Mouse (Mus musculus): ENCODE data around the gene Spdye4b. TPM values are rescaled to one million over a fixed set of nuclear protein-coding genes. Genes with fewer than 3 reads are reported as not detected.
"Not testable (repeated sequence)": the region's sequence is repeated elsewhere in the genome, so short reads cannot be mapped to it uniquely, and the experiment has no call there.

The Spdye4b gene
- not detected in 2 replicates for polyA plus RNA-seq (2015; fragmentation: Nextera tagmentation; extraction: Ambion mirVana)

DNA sequence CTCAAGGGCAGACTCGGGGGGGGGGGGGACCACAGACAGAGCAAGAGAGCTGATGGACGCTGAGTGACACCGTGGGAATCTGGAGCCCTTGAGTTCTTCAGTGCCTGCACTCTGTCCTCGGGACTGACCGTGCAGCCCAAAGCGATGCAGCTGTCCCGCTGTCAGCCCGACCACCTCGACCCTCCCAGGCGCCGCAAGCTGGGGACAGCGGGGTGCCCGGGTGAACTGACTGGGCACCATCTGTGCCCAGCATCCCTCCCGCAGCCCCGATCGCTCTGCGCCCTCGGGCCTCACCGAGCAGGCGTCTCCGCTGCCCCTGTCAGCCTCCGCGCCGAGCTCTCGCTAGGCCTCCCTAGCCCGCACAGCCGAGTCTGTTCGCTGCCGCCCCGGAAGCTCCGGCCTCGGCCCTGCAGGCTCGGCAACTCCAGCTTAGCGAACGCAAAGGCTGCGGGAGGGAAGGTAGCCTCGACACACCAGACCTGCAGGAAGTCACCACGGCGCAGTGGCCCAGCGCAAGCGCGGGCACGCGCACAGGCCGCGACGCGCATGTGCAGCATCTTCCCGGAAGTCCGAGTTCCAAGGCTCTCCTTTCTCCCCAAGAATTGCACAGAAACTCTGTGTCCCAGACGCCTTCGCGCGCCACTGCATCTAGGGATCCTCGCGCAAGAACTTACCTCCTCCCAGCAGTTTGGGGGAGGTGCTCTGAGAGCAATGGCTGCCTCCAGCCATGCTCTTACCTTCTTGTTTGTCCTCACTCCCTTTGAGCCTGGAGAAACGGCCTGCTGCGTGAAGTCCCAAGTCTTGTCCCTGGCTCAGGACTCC, at the start of gene Spdye4b, which contains the start of gene Rbak:
Spdye4b (plus strand) TSS at position 763 of the 822 bp plus-strand sequence.
Rbak (minus strand) TSS at position 521 of the 822 bp plus-strand sequence.
- Histone ChIP-seq H3K9ac (ENCODE audit: low read depth, low read length) (peak within 1 kb of the TSS; percentile 97), H3K4me1 (ENCODE audit: control insufficient read depth, insufficient read depth, low read length) (peaks cover 13% of the 10 kb centered on the region), H3K27ac (ENCODE audit: low read length) (peak within 1 kb of the TSS; percentile 91), H3K9me3 (replicated peaks; ENCODE audit: control insufficient read depth, low read length, poor library complexity, severe bottlenecking) (no peaks in the 10 kb centered on the region), H3K27me3 (ENCODE audit: control insufficient read depth, insufficient read depth, low read depth, low read length) (no peaks in the 10 kb centered on the region), H3K36me3 (ENCODE audit: control insufficient read depth, insufficient read depth, low read length) (peaks cover 26% of the 10 kb centered on the region), H3K4me3 (ENCODE audit: low read depth, low read length) (peak within 1 kb of the TSS; percentile 90), H3K4me2 (ENCODE audit: low read length) (peak within 1 kb of the TSS; percentile 86)
- ATAC-seq = peak; percentile 97
- under 1% methylated on average over 57 of the region's 58 CpGs for WGBS

DNA sequence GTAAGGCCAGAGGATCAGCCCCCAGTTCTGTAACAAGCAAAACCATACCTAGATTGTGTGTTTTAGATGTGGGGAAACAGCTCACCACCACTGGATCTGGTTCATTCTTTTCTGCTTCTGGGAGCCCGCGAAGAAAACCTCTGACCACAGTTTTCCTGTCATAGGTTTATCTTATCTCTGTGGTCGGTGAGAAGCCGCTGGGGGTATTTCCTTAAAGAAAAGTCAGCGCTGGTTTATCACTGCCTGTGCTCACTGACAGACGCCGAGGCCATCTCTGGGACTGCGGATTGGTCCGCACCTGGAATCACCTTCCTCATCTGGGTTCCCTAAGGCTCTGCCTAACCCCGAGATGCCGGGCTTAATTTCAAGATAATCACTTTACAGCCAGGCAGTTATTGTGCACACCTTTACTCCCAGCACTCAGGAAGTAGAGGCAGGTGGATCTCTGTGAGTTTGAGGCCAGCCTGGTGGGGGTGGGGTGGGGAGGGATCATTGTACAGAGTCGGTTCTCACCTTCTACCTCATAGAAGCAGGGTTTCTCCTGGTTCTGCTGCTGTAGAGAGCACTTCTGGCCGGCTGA, 47.8 kb upstream of the Spdye4b start:
- H3K27ac ChIP-seq (ENCODE audit: low read length) = no peak overlapping the region
- no peaks in the 10 kb centered on the region for H3K27me3 ChIP-seq (ENCODE audit: control insufficient read depth, insufficient read depth, low read depth, low read length)
- H3K4me2 ChIP-seq (ENCODE audit: low read length) = no peak overlapping the region
- no peaks in the 10 kb centered on the region for H3K4me1 ChIP-seq (ENCODE audit: control insufficient read depth, insufficient read depth, low read length)
- WGBS = 85% methylated on average over 13 of the region's 13 CpGs
- H3K9me3 ChIP-seq (replicated peaks; ENCODE audit: control insufficient read depth, low read length, poor library complexity, severe bottlenecking) = 0 out of 2 replicates have a peak, but pooled peaks cover 8% of the 10 kb centered on the region
- ATAC-seq = no peak
- H3K4me3 ChIP-seq (ENCODE audit: low read depth, low read length) = no peak overlapping the region
- no peak overlapping the region for H3K9ac ChIP-seq (ENCODE audit: low read depth, low read length)
- no peaks in the 10 kb centered on the region; the same call in 1 of the 2 replicates for H3K36me3 ChIP-seq (ENCODE audit: control insufficient read depth, insufficient read depth, low read length)

DNA sequence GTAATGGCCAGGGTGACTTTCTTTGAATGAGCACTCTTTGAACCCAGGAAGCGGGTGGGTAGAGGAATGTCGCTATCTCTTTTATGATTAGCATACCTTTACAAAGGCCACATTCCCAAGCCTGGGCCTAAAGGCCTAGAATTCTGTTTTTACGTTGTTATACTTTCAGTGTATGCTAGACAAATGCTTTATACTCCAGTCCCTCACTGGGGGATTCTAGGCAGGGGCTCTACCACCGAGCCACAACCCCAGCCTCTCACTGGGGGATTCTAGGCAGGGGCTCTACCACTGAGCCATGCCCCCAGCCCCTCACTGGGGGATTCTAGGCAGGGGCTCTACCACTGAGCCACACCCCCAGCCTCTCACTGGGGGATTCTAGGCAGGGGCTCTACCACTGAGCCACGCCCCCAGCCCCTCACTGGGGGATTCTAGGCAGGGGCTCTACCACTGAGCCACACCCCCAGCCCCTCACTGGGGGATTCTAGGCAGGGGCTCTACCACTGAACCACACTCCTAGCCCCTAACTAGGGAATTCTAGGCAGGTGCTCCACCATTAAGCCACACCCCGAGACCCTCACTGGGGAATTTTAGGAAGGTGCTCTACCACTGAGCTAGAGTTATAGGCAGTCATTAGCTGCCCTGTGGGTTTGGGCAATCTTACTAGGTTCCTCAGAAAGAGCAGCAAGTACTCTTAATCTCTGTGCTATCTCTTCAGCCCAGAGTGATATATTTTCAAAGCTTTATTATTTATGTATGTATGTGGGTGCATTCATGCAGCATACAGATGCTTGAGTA, 46.4 kb upstream of the Spdye4b start:
- not testable (repeated sequence) for H3K27ac ChIP-seq (ENCODE audit: low read length); H3K27me3 ChIP-seq (ENCODE audit: control insufficient read depth, insufficient read depth, low read depth, low read length); H3K4me2 ChIP-seq (ENCODE audit: low read length); H3K9me3 ChIP-seq (replicated peaks; ENCODE audit: control insufficient read depth, low read length, poor library complexity, severe bottlenecking); H3K36me3 ChIP-seq (ENCODE audit: control insufficient read depth, insufficient read depth, low read length); H3K9ac ChIP-seq (ENCODE audit: low read depth, low read length); H3K4me3 ChIP-seq (ENCODE audit: low read depth, low read length); ATAC-seq; H3K4me1 ChIP-seq (ENCODE audit: control insufficient read depth, insufficient read depth, low read length)
- WGBS = 86% methylated on average over 3 of the region's 6 CpGs

DNA sequence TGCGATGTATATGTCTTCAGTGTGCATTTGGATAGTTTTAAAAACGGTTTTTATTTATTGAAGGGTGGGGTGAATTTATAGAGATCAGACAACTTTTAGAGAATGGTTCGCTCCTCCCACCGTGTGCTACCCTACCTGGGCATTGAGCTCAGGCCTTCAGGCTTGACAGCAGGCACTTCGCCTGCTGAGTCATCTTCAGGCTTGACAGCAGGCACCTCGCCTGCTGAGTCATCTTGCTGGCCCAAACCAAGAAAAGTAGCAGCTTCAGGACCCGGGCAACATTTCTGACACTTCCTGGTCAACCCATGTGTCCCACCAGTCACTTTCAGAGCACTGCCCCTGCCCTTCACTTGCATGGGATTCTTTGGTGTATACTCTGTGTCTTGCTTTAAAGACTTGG, 45.8 kb upstream of the Spdye4b start:
- Histone ChIP-seq H3K9ac (ENCODE audit: low read depth, low read length) (no peak overlapping the region), H3K27ac (ENCODE audit: low read length) (no peak overlapping the region), H3K4me2 (ENCODE audit: low read length) (no peak overlapping the region), H3K27me3 (ENCODE audit: control insufficient read depth, insufficient read depth, low read depth, low read length) (no peaks in the 10 kb centered on the region), H3K4me1 (ENCODE audit: control insufficient read depth, insufficient read depth, low read length) (no peaks in the 10 kb centered on the region), H3K36me3 (ENCODE audit: control insufficient read depth, insufficient read depth, low read length) (no peaks in the 10 kb centered on the region), H3K4me3 (ENCODE audit: low read depth, low read length) (no peak overlapping the region), H3K9me3 (replicated peaks; ENCODE audit: control insufficient read depth, low read length, poor library complexity, severe bottlenecking) (no peaks in the 10 kb centered on the region)
- ATAC-seq = no peak
- 90% methylated on average over 7 of the region's 7 CpGs for WGBS

DNA sequence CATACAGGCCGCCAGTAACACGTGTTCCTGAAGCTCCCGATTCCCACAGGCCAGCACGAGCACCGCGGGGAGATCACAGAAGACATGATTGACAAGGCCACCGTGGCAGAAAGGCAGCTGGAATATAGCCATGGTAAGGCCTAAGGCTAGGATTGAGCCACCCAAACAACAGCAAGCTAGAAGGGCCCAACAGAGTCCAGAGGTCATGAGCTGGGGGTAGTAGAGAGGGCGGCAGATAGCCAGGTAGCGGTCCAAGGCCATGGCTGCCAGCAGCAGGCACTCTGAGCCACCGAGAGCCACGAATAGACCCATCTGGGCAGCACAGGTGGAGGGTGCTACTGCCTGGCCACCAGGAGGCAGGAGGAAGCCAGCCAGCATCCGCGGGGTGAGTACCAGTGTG, 43.2 kb upstream of the Spdye4b start:
- Histone ChIP-seq H3K27ac (ENCODE audit: low read length) (no peak overlapping the region), H3K9me3 (replicated peaks; ENCODE audit: control insufficient read depth, low read length, poor library complexity, severe bottlenecking) (no peaks in the 10 kb centered on the region), H3K9ac (ENCODE audit: low read depth, low read length) (no peak overlapping the region), H3K4me1 (ENCODE audit: control insufficient read depth, insufficient read depth, low read length) (no peaks in the 10 kb centered on the region), H3K4me3 (ENCODE audit: low read depth, low read length) (no peak overlapping the region), H3K36me3 (ENCODE audit: control insufficient read depth, insufficient read depth, low read length) (no peaks in the 10 kb centered on the region), H3K27me3 (ENCODE audit: control insufficient read depth, insufficient read depth, low read depth, low read length) (no peaks in the 10 kb centered on the region), H3K4me2 (ENCODE audit: low read length) (no peak overlapping the region)
- 85% methylated on average over 13 of the region's 13 CpGs for WGBS
- ATAC-seq = no peak

DNA sequence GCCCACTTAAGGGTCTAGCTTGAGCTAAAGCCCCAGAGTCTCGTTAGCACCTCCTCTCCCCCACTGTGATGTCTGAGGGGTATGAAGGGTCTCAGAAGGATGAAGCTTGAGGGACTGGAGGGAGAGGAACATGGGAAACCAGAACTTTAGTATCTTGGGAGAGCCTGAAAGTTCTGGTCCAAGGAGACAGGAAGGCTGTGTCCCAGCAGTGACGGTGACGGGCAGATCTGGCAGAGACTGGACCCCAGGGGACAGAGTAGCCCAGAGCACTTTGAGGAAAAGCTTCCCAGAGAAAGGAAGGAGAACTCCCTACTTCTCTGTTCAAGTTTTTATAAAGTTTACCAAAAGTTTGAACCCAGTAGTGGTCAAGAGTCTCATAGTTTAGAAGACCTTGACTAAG, 33.3 kb upstream of the Spdye4b start, which contains the start of gene Olfr718-ps1:
Olfr718-ps1 (minus strand) TSS at position 101 of the 400 bp plus-strand sequence.
- no peaks in the 10 kb centered on the region for H3K9me3 ChIP-seq (replicated peaks; ENCODE audit: control insufficient read depth, low read length, poor library complexity, severe bottlenecking)
- no peak within 1 kb of the TSS for H3K4me3 ChIP-seq (ENCODE audit: low read depth, low read length)
- no peaks in the 10 kb centered on the region for H3K36me3 ChIP-seq (ENCODE audit: control insufficient read depth, insufficient read depth, low read length)
- no peaks in the 10 kb centered on the region for H3K27me3 ChIP-seq (ENCODE audit: control insufficient read depth, insufficient read depth, low read depth, low read length)
- H3K27ac ChIP-seq (ENCODE audit: low read length) = no peak within 1 kb of the TSS
- no peak within 1 kb of the TSS for H3K9ac ChIP-seq (ENCODE audit: low read depth, low read length)
- H3K4me1 ChIP-seq (ENCODE audit: control insufficient read depth, insufficient read depth, low read length) = no peaks in the 10 kb centered on the region
- 77% methylated on average over 3 of the region's 3 CpGs for WGBS
- no peak within 1 kb of the TSS for H3K4me2 ChIP-seq (ENCODE audit: low read length)
- no peak for ATAC-seq

DNA sequence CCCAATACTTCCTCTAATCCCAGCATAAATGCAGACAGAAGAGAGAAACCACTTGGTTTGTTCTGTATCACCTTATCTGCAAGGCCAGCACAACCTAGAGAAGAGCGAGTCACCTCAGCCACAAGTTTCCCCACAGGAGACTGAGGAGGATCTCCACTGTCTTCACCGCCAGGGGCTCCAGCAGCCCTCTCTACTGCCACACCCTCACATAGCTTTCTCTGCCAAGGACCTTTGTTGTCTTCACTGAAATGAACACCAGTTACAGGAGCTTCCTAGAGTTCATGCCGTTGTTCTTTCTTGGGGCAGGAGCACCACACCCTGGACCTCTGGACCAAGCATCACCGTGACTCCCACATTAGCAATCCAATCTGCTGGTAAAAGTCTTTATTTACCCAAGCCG, 32.2 kb upstream of the Spdye4b start:
- H3K27me3 ChIP-seq (ENCODE audit: control insufficient read depth, insufficient read depth, low read depth, low read length) = no peaks in the 10 kb centered on the region
- H3K4me2 ChIP-seq (ENCODE audit: low read length) = no peak overlapping the region
- H3K9me3 ChIP-seq (replicated peaks; ENCODE audit: control insufficient read depth, low read length, poor library complexity, severe bottlenecking) = no peaks in the 10 kb centered on the region
- no peaks in the 10 kb centered on the region for H3K4me1 ChIP-seq (ENCODE audit: control insufficient read depth, insufficient read depth, low read length)
- 89% methylated on average over 5 of the region's 5 CpGs for WGBS
- no peak overlapping the region for H3K27ac ChIP-seq (ENCODE audit: low read length)
- no peak for ATAC-seq
- no peak overlapping the region for H3K9ac ChIP-seq (ENCODE audit: low read depth, low read length)
- no peaks in the 10 kb centered on the region for H3K36me3 ChIP-seq (ENCODE audit: control insufficient read depth, insufficient read depth, low read length)
- H3K4me3 ChIP-seq (ENCODE audit: low read depth, low read length) = no peak overlapping the region

DNA sequence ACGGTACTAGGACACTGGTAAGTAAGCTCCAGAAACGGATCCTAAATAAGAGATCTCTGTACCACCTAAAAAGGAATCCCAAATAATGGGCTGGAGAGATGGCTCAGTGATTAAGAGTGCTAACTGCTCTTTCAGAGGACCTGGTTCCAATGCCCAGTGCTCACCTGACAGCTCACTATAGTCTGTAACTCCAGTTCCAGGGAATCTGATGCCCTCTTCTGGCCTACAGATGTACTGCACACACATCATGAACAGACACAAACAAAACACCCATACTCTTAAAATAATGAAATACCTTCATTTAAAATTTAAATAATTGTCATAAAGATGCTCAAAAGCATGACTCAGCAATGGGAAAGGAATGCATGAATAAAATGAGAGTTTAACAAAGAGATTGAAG, 31.3 kb upstream of the Spdye4b start:
- no peaks in the 10 kb centered on the region for H3K27me3 ChIP-seq (ENCODE audit: control insufficient read depth, insufficient read depth, low read depth, low read length)
- no peak overlapping the region for H3K4me2 ChIP-seq (ENCODE audit: low read length)
- no peaks in the 10 kb centered on the region for H3K9me3 ChIP-seq (replicated peaks; ENCODE audit: control insufficient read depth, low read length, poor library complexity, severe bottlenecking)
- WGBS = 97% methylated on average over 2 of the region's 2 CpGs
- no peak overlapping the region for H3K4me3 ChIP-seq (ENCODE audit: low read depth, low read length)
- H3K4me1 ChIP-seq (ENCODE audit: control insufficient read depth, insufficient read depth, low read length) = no peaks in the 10 kb centered on the region
- no peak overlapping the region for H3K9ac ChIP-seq (ENCODE audit: low read depth, low read length)
- ATAC-seq = no peak
- no peak overlapping the region for H3K27ac ChIP-seq (ENCODE audit: low read length)
- no peaks in the 10 kb centered on the region for H3K36me3 ChIP-seq (ENCODE audit: control insufficient read depth, insufficient read depth, low read length)

Measured in midbrain, embryonic 16.5 days (tissue).